Comparison of ENCODE assay signal across 8 mouse cellular contexts in the genomic region with DNA sequence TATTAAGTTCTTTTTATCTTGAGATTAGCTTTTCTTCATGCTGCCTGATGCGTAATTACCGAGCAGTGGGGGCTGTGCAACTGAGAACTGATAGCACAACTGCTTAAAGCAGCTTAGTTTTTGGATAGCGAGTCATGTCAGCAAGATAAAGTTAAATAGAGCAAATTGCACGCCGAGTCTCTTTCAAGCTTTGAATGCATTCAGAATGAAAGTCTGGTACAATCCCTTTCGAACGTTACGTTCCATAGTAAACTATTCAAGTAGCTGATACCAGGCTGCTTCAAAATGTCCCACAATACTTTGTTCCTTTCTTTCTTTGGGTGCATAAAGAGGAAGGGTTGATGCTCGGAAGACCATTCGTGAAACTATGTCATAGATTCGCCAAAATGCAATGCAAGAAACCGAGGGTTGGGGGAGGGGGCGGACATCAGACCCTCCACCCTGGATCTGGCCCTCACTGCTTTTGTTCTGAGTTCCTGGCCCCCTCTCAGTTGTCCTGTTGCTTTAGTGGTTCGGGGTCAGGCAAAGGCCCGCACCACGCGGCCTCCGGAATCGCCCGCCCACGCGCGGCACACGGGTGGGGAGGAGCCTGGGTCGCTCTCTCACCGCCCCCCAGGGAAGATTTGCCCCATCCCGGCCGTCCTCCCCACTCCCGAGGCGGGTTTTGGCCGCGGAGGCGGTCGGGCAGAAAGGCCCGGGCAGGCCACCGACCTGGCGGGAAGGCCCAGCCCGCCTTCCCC. TPM values are rescaled to one million over a fixed set of nuclear protein-coding genes. Genes with fewer than 3 reads are reported as not detected.
DNase-seq lines count a peak whose midpoint lies in the region; ATAC-seq and TF ChIP-seq lines count a peak whose summit lies in the region.

No protein-coding gene starts in this region.

- no peak for TF ChIP-seq POLR2A in cortical plate, adult 2 months (IDR thresholded peaks at IDR 0.05; ENCODE audit: extremely low read depth, insufficient read depth, low read length)

- peaks cover 25% of the 10 kb centered on the region for H3K36me3 ChIP-seq in C2C12 (ENCODE audit: control insufficient read depth, insufficient read depth)
- peaks cover 30% of the 10 kb centered on the region for H3K36me3 ChIP-seq in kidney, embryonic 16.5 days (ENCODE audit: insufficient read depth, low read length)
- H3K36me3 ChIP-seq in lung, embryonic 16.5 days (ENCODE audit: control insufficient read depth, insufficient read depth, low read length): peaks cover 20% of the 10 kb centered on the region

- H3K9me3 ChIP-seq in kidney, embryonic 16.5 days (ENCODE audit: low read length): no peaks in the 10 kb centered on the region
- H3K9me3 ChIP-seq in lung, embryonic 16.5 days (ENCODE audit: control insufficient read depth, low read length): no peaks in the 10 kb centered on the region

- peak overlapping the region; percentile 99 for H3K9ac ChIP-seq in kidney, embryonic 16.5 days (replicated peaks; ENCODE audit: low read length)
- peak overlapping the region; percentile 100 for H3K9ac ChIP-seq in lung, embryonic 16.5 days (ENCODE audit: low read length)

- H3K27ac ChIP-seq in cortical plate, adult 2 months (ENCODE audit: insufficient read depth, low read length): peak overlapping the region; percentile 79; the same call in 1 of the 2 replicates
- peak overlapping the region; percentile 97 for H3K27ac ChIP-seq in kidney, embryonic 16.5 days (ENCODE audit: low read length)
- peak overlapping the region; percentile 96 for H3K27ac ChIP-seq in lung, embryonic 16.5 days (ENCODE audit: low read length)

- peak; percentile 40; the same call in 1 of the 2 replicates for ATAC-seq in kidney, embryonic 16.5 days (ENCODE audit: low FRiP score, low TSS enrichment)
- peak; percentile 41 for ATAC-seq in lung, embryonic 16.5 days (ENCODE audit: low read depth)

- peak overlapping the region; percentile 86 for H3ac ChIP-seq in C2C12 (ENCODE audit: control insufficient read depth, insufficient read length, low read depth)

- H3K4me1 ChIP-seq in cortical plate, adult 2 months (ENCODE audit: control insufficient read depth, insufficient read depth, low read length): peaks cover 6% of the 10 kb centered on the region; the same call in 1 of the 2 replicates
- peaks cover 12% of the 10 kb centered on the region for H3K4me1 ChIP-seq in kidney, embryonic 16.5 days (ENCODE audit: insufficient read depth, low read length)
- H3K4me1 ChIP-seq in lung, embryonic 16.5 days (replicated peaks; ENCODE audit: control insufficient read depth, insufficient read depth, low read length): peaks cover 9% of the 10 kb centered on the region; the same call in 1 of the 2 replicates

- peak overlapping the region; percentile 96 for H3K4me2 ChIP-seq in kidney, embryonic 16.5 days (replicated peaks; ENCODE audit: low read depth, low read length)
- peak overlapping the region; percentile 80 for H3K4me2 ChIP-seq in lung, embryonic 16.5 days (ENCODE audit: low read depth, low read length)

- TF ChIP-seq CTCF in C2C12 (IDR thresholded peaks at IDR 0.05; ENCODE audit: control insufficient read depth, insufficient read depth, insufficient read length): no peak
- TF ChIP-seq CTCF in cortical plate, adult 2 months (IDR thresholded peaks at IDR 0.05; ENCODE audit: extremely low read depth, insufficient read depth, low read length): no peak

- peak; percentile 83 for DNase-seq in Muller cell, postnatal 12 days (ENCODE audit: inconsistent ontology term)
- peak; percentile 51 for DNase-seq in gastrocnemius, postnatal 10 days
- peak; percentile 67 for DNase-seq in retina, embryonic 14.5 days (ENCODE audit: low spot score)
- DNase-seq in ovary, postnatal 14 days (ENCODE audit: low spot score): no peak

- peaks cover 51% of the 10 kb centered on the region for H3K79me3 ChIP-seq in C2C12 (ENCODE audit: low read depth)

- under 1% methylated on average over 30 of the region's 38 CpGs for WGBS in kidney, embryonic 16.5 days
- WGBS in lung, embryonic 16.5 days: under 1% methylated on average over 38 of the region's 38 CpGs

- peak overlapping the region; percentile 89 for H3K4me3 ChIP-seq in C2C12 (ENCODE audit: insufficient read depth, poor library complexity, severe bottlenecking)
- H3K4me3 ChIP-seq in cortical plate, adult 2 months (ENCODE audit: insufficient read depth, low read length): peak overlapping the region; percentile 64
- H3K4me3 ChIP-seq in kidney, embryonic 16.5 days (ENCODE audit: low read length): peak overlapping the region; percentile 84
- peak overlapping the region; percentile 97 for H3K4me3 ChIP-seq in lung, embryonic 16.5 days (ENCODE audit: low read length)

- H3K27me3 ChIP-seq in C2C12 (ENCODE audit: control insufficient read depth, insufficient read depth, insufficient read length): no peaks in the 10 kb centered on the region
- no peaks in the 10 kb centered on the region for H3K27me3 ChIP-seq in kidney, embryonic 16.5 days (ENCODE audit: insufficient read depth, low read length)
- no peaks in the 10 kb centered on the region for H3K27me3 ChIP-seq in lung, embryonic 16.5 days (ENCODE audit: control insufficient read depth, insufficient read depth, low read depth, low read length)

- peaks cover 85% of the 10 kb centered on the region for H3K79me2 ChIP-seq in C2C12 (ENCODE audit: control insufficient read depth, insufficient read depth)

TF ChIP-seq in C2C12, 6 proteins besides CTCF, POLR2A, EP300 and RAD21:
- no peak for TF ChIP-seq FOSL1 (IDR thresholded peaks at IDR 0.05; ENCODE audit: insufficient read depth, low read length, poor library complexity, severe bottlenecking)
- no peak for TF ChIP-seq MYOG (IDR thresholded peaks at IDR 0.05; ENCODE audit: control insufficient read depth, extremely low read depth, insufficient read length)
- TF ChIP-seq MYOD1 (IDR thresholded peaks at IDR 0.05; ENCODE audit: control insufficient read depth, insufficient read length, low read depth): no peak
- TF ChIP-seq USF1 (IDR thresholded peaks at IDR 0.05; ENCODE audit: low read depth): no peak
- TF ChIP-seq CEBPB (IDR thresholded peaks at IDR 0.05; ENCODE audit: low read depth): no peak
- no peak for TF ChIP-seq MAX (IDR thresholded peaks at IDR 0.05)

RNA-seq across cellular contexts. Expression of a gene that starts 0.5 kb away (rescaled TPM):
- polyA plus RNA-seq in C2C12 (2012; fragmentation: generic; extraction: Trizol): 94.8 TPM
- 50.8 and 53.2 TPM in 2 replicates for polyA plus RNA-seq in cortical plate, adult 2 months (2012; rRNA removed)
- total RNA-seq in gastrocnemius, postnatal 10 days (2021): 10 to 100 TPM; 21.5 to 27.6 TPM
- 234 and 237 TPM in 2 replicates for polyA plus RNA-seq in kidney, embryonic 16.5 days (2015; fragmentation: Nextera tagmentation; extraction: Ambion mirVana)
- 195 and 217 TPM in 2 replicates for polyA plus RNA-seq in lung, embryonic 16.5 days (2015; fragmentation: Nextera tagmentation; extraction: Ambion mirVana)

RNA-seq across cellular contexts. Expression of a gene that starts 1.0 kb away (rescaled TPM):
- 7.5 TPM for polyA plus RNA-seq in C2C12 (2012; fragmentation: generic; extraction: Trizol)
- polyA plus RNA-seq in cortical plate, adult 2 months (2012; rRNA removed): 4.1 and 4.8 TPM in 2 replicates
- 10 to 100 TPM; 10.1 to 11.0 TPM for total RNA-seq in gastrocnemius, postnatal 10 days (2021)
- polyA plus RNA-seq in kidney, embryonic 16.5 days (2015; fragmentation: Nextera tagmentation; extraction: Ambion mirVana): 18.3 and 18.4 TPM in 2 replicates
- 20.0 and 21.6 TPM in 2 replicates for polyA plus RNA-seq in lung, embryonic 16.5 days (2015; fragmentation: Nextera tagmentation; extraction: Ambion mirVana)
